Mouse (Mus musculus): ENCODE measurements around the gene Gm49630. TPM values are rescaled to one million over a fixed set of nuclear protein-coding genes. Genes with fewer than 3 reads are reported as not detected.
"Not testable (repeated sequence)": the region's sequence is repeated elsewhere in the genome, so short reads cannot be mapped to it uniquely, and the experiment has no call there.

The Gm49630 gene
- polyA plus RNA-seq, 1 experiment: not detected

DNA sequence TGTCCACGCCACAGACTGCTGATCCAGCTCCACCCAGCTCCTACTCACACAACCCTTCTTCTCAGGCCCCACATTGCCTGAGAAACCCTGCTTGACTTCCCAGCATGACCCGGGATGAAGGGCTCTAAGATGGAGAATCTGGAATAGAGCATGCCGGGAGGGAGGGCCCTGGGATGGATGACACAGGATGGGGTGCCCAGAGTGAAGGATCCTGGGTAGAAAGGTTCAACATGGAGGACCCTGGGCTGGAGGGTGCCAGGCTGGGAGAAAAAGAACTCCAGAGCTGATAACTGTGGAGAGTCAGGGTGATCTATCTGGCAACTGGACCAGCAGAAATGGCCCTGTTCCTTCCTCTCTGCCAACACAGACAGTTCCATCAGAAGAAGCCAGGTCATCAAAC, 6.2 kb downstream of the Gm49630 start:
- H3ac ChIP-seq (ENCODE audit: control insufficient read depth, insufficient read length, low read depth); H3K79me2 ChIP-seq (ENCODE audit: control insufficient read depth, insufficient read depth); H3K4me3 ChIP-seq (ENCODE audit: insufficient read depth, poor library complexity, severe bottlenecking); H3K79me3 ChIP-seq (ENCODE audit: low read depth); H3K27me3 ChIP-seq (ENCODE audit: control insufficient read depth, insufficient read depth, insufficient read length); H3K36me3 ChIP-seq (ENCODE audit: control insufficient read depth, insufficient read depth): not testable (repeated sequence)

- H3K27me3 ChIP-seq (ENCODE audit: control insufficient read depth, insufficient read depth, insufficient read length); H3K4me3 ChIP-seq (ENCODE audit: insufficient read depth, poor library complexity, severe bottlenecking); H3K79me2 ChIP-seq (ENCODE audit: control insufficient read depth, insufficient read depth); H3ac ChIP-seq (ENCODE audit: control insufficient read depth, insufficient read length, low read depth); H3K79me3 ChIP-seq (ENCODE audit: low read depth); H3K36me3 ChIP-seq (ENCODE audit: control insufficient read depth, insufficient read depth): not testable (repeated sequence)
These were observed 10.9 kb downstream of the Gm49630 start for GRCm38 (mm10) chr17:7360749-7361465.

DNA sequence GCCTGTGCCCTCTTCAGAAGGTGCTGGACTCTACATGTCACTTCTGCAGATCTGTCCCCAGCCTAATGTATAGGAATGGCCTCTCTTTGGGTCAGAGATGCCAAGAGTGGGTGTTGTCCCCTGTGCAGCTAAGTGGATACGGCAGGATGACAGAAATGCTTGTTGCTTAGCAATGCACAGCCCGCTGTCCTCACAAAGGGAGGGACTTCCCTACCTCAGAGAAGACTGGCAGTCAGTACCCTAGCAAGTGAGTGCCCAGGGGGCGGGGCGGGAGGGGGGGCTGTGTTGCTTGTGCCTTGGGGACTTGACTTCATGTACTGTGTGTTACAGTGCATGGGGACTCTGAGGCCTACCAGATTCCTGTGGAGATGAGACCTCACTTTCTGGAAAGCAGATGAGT, 12.0 kb downstream of the Gm49630 start:
- not testable (repeated sequence) for H3K36me3 ChIP-seq (ENCODE audit: control insufficient read depth, insufficient read depth); H3ac ChIP-seq (ENCODE audit: control insufficient read depth, insufficient read length, low read depth); H3K79me2 ChIP-seq (ENCODE audit: control insufficient read depth, insufficient read depth); H3K4me3 ChIP-seq (ENCODE audit: insufficient read depth, poor library complexity, severe bottlenecking); H3K27me3 ChIP-seq (ENCODE audit: control insufficient read depth, insufficient read depth, insufficient read length); H3K79me3 ChIP-seq (ENCODE audit: low read depth)

GRCm38 (mm10) chr17:7352596-7352995, 19.2 kb downstream of the Gm49630 start, which contains the start of gene Ttll2:
Gene Ttll2 (minus strand): TSS chr17:7352696.
- not testable (repeated sequence) for H3K27me3 ChIP-seq (ENCODE audit: control insufficient read depth, insufficient read depth, insufficient read length); H3K79me3 ChIP-seq (ENCODE audit: low read depth); H3K79me2 ChIP-seq (ENCODE audit: control insufficient read depth, insufficient read depth); H3K4me3 ChIP-seq (ENCODE audit: insufficient read depth, poor library complexity, severe bottlenecking); H3ac ChIP-seq (ENCODE audit: control insufficient read depth, insufficient read length, low read depth); H3K36me3 ChIP-seq (ENCODE audit: control insufficient read depth, insufficient read depth)

GRCm38 (mm10) chr17:7348765-7349164, 23.0 kb downstream of the Gm49630 start:
- H3K79me2 ChIP-seq (ENCODE audit: control insufficient read depth, insufficient read depth); H3K79me3 ChIP-seq (ENCODE audit: low read depth); H3K36me3 ChIP-seq (ENCODE audit: control insufficient read depth, insufficient read depth); H3ac ChIP-seq (ENCODE audit: control insufficient read depth, insufficient read length, low read depth); H3K4me3 ChIP-seq (ENCODE audit: insufficient read depth, poor library complexity, severe bottlenecking); H3K27me3 ChIP-seq (ENCODE audit: control insufficient read depth, insufficient read depth, insufficient read length): not testable (repeated sequence)

GRCm38 (mm10) chr17:7337381-7337780, 34.4 kb downstream of the Gm49630 start:
- H3K79me2 ChIP-seq (ENCODE audit: control insufficient read depth, insufficient read depth); H3K4me3 ChIP-seq (ENCODE audit: insufficient read depth, poor library complexity, severe bottlenecking); H3K36me3 ChIP-seq (ENCODE audit: control insufficient read depth, insufficient read depth); H3K79me3 ChIP-seq (ENCODE audit: low read depth); H3K27me3 ChIP-seq (ENCODE audit: control insufficient read depth, insufficient read depth, insufficient read length); H3ac ChIP-seq (ENCODE audit: control insufficient read depth, insufficient read length, low read depth): not testable (repeated sequence)

DNA sequence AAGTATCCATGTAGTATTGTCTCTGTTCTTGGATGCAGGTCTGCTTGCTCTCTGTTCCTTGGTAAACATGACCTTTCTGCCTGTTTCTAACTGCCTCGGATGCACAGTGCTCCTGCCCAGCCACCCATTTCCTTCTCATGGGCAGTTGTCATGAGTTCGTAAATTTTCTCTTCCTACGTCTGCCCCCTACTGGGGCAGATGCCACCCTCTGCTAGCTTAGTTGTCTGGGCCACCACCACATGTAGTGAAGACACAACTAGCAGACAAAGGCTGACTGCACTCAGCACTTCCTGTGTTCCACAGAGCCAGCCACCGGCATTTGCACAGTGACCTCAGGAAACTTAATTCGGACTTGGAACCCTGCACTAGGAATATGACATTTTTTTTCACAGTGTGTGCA, 39.0 kb downstream of the Gm49630 start:
- not testable (repeated sequence) for H3ac ChIP-seq (ENCODE audit: control insufficient read depth, insufficient read length, low read depth); H3K79me2 ChIP-seq (ENCODE audit: control insufficient read depth, insufficient read depth); H3K79me3 ChIP-seq (ENCODE audit: low read depth); H3K27me3 ChIP-seq (ENCODE audit: control insufficient read depth, insufficient read depth, insufficient read length); H3K36me3 ChIP-seq (ENCODE audit: control insufficient read depth, insufficient read depth); H3K4me3 ChIP-seq (ENCODE audit: insufficient read depth, poor library complexity, severe bottlenecking)

- H3K79me3 ChIP-seq (ENCODE audit: low read depth); H3K4me3 ChIP-seq (ENCODE audit: insufficient read depth, poor library complexity, severe bottlenecking); H3K79me2 ChIP-seq (ENCODE audit: control insufficient read depth, insufficient read depth); H3ac ChIP-seq (ENCODE audit: control insufficient read depth, insufficient read length, low read depth); H3K27me3 ChIP-seq (ENCODE audit: control insufficient read depth, insufficient read depth, insufficient read length); H3K36me3 ChIP-seq (ENCODE audit: control insufficient read depth, insufficient read depth): not testable (repeated sequence)
These were observed 45.4 kb downstream of the Gm49630 start for GRCm38 (mm10) chr17:7326415-7326814.

DNA sequence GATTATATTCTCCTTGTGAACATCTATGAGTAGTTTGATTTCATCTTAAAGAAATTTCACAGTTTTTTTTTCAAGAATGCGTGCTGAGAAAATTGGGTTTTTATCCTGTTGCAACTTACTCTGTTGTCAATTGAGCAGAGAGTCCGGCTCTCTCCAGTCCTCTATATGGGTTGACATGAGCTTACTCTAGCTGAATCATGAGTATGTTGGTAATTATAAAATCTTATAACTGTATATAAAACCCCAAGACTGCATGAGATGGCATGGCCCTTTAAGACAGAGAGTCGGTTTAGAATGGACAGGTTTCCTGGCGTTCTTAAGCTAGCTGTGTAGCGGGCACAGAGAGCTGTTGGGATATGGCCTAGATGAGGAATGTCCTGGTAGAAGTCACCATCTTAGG, 47.4 kb downstream of the Gm49630 start, which contains the start of gene Tcp10a:
Gene Tcp10a (plus strand): TSS at position 301 of the 400 bp plus-strand sequence.
- not testable (repeated sequence) for H3K79me3 ChIP-seq (ENCODE audit: low read depth); H3K27me3 ChIP-seq (ENCODE audit: control insufficient read depth, insufficient read depth, insufficient read length); H3K4me3 ChIP-seq (ENCODE audit: insufficient read depth, poor library complexity, severe bottlenecking); H3ac ChIP-seq (ENCODE audit: control insufficient read depth, insufficient read length, low read depth); H3K79me2 ChIP-seq (ENCODE audit: control insufficient read depth, insufficient read depth); H3K36me3 ChIP-seq (ENCODE audit: control insufficient read depth, insufficient read depth)

- H3K27me3 ChIP-seq (ENCODE audit: control insufficient read depth, insufficient read depth, insufficient read length); H3K79me2 ChIP-seq (ENCODE audit: control insufficient read depth, insufficient read depth); H3K4me3 ChIP-seq (ENCODE audit: insufficient read depth, poor library complexity, severe bottlenecking); H3ac ChIP-seq (ENCODE audit: control insufficient read depth, insufficient read length, low read depth); H3K36me3 ChIP-seq (ENCODE audit: control insufficient read depth, insufficient read depth); H3K79me3 ChIP-seq (ENCODE audit: low read depth): not testable (repeated sequence)
These were observed 52.0 kb downstream of the Gm49630 start for GRCm38 (mm10) chr17:7319789-7320188.

DNA sequence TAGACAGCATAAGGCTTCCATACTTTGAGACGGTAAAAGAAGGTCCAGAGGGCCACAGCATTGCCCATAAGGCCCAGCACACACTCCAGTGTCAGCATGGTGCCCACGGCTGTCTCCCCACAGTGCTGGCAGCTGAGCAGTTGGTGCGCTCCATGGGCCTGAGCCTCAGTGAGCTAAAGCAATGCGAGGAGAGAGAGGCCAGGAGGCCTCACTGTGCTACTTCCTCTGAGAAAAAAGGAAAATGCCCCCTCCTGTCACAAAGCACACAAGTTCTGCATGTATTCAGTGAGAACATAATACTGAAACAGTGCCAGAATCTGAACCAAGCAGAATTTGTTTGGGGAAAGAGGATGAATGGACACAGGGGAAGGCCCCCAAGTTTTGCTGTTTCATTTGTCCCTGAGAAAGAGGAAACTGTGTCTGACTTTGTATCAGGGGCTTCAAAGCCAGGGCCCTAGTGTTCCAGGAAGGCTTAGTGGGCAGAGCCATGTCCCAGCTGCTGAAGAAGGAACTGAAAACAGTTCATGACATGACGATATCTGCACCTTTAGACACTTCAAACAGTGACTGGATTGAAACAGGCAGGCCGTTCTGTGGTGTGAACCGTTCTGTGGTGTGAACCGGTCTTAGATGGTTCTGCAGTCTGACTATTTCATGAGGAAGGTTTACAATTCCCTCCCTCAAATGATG, 55.9 kb downstream of the Gm49630 start:
- H3K79me3 ChIP-seq (ENCODE audit: low read depth); H3K36me3 ChIP-seq (ENCODE audit: control insufficient read depth, insufficient read depth); H3K27me3 ChIP-seq (ENCODE audit: control insufficient read depth, insufficient read depth, insufficient read length); H3K4me3 ChIP-seq (ENCODE audit: insufficient read depth, poor library complexity, severe bottlenecking); H3K79me2 ChIP-seq (ENCODE audit: control insufficient read depth, insufficient read depth); H3ac ChIP-seq (ENCODE audit: control insufficient read depth, insufficient read length, low read depth): not testable (repeated sequence)

Measured in C2C12 (cell line).